Mouse (Mus musculus): ENCODE measurements around the gene Vav2. TPM values are rescaled to one million over a fixed set of nuclear protein-coding genes. Genes with fewer than 3 reads are reported as not detected.

Vav2 gene
- polyA plus RNA-seq, 1 experiment from 2014 or later = 4.5 TPM

DNA sequence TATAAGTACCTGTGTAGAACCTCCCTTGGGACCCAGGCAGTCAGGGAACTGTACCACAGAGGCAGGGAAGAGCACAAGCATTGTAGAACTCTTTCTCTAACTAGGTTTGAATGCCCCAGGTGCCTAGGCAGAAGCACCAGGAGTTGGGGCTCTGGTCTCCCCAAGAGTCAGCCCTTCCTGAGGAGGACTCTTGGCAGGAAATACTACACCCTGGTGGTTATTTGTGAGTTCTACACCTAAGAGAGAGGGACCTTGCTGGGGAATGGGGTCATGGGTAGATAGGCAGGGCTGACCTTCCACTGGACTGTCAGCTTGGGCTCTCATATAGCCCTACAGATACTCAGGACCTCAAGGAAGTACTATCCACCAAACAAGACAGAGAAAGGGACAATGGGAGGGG, 175.4 kb downstream of the Vav2 start:
- Histone ChIP-seq H3K9me3 (replicated peaks) (no peaks in the 10 kb centered on the region), H3K36me3 (no peaks in the 10 kb centered on the region), H3K27me3 (replicated peaks) (0 out of 2 replicates have a peak, but pooled peaks cover 2% of the 10 kb centered on the region), H3K4me1 (replicated peaks) (peaks cover 23% of the 10 kb centered on the region), H3K9ac (no peak overlapping the region), H3K4me2 (no peak overlapping the region), H3K27ac (ENCODE audit: poor library complexity, severe bottlenecking) (no peak overlapping the region), H3K4me3 (no peak overlapping the region)
- ATAC-seq (ENCODE audit: insufficient number of reproducible peaks, low FRiP score) = no peak

- no peaks in the 10 kb centered on the region for H3K9me3 ChIP-seq (replicated peaks)
- peak within 1 kb of the TSS; percentile 61 for H3K4me2 ChIP-seq
- ATAC-seq (ENCODE audit: insufficient number of reproducible peaks, low FRiP score) = no peak
- H3K4me1 ChIP-seq (replicated peaks) = peaks cover 23% of the 10 kb centered on the region
- WGBS = 70% methylated on average over 2 of the region's 2 CpGs
- H3K9ac ChIP-seq = peak within 1 kb of the TSS; percentile 61
- no peak within 1 kb of the TSS for H3K4me3 ChIP-seq
- peak within 1 kb of the TSS; percentile 82 for H3K27ac ChIP-seq (ENCODE audit: poor library complexity, severe bottlenecking)
- 0 out of 2 replicates have a peak, but pooled peaks cover 5% of the 10 kb centered on the region for H3K27me3 ChIP-seq (replicated peaks)
- H3K36me3 ChIP-seq = no peaks in the 10 kb centered on the region
Observed at GRCm38 (mm10) chr2:27248211-27248610, 178.6 kb downstream of the Vav2 start, which contains the start of gene Sardh. Gene Sardh, minus strand, starts transcription at chr2:27248337.

- Histone ChIP-seq H3K27me3 (replicated peaks) (0 out of 2 replicates have a peak, but pooled peaks cover 3% of the 10 kb centered on the region), H3K4me3 (no peak overlapping the region), H3K4me2 (peak overlapping the region; percentile 61), H3K9ac (no peak overlapping the region), H3K36me3 (no peaks in the 10 kb centered on the region), H3K27ac (ENCODE audit: poor library complexity, severe bottlenecking) (peak overlapping the region; percentile 82), H3K9me3 (replicated peaks) (no peaks in the 10 kb centered on the region), H3K4me1 (replicated peaks) (peaks cover 23% of the 10 kb centered on the region)
- WGBS = 37% methylated on average over 2 of the region's 2 CpGs
- ATAC-seq (ENCODE audit: insufficient number of reproducible peaks, low FRiP score) = peak; percentile 58
Observed at GRCm38 (mm10) chr2:27247487-27247863, 179.4 kb downstream of the Vav2 start.

GRCm38 (mm10) chr2:27246712-27247486, 179.9 kb downstream of the Vav2 start:
- WGBS = 28% methylated on average over 7 of the region's 7 CpGs
- peaks cover 23% of the 10 kb centered on the region for H3K4me1 ChIP-seq (replicated peaks)
- peak overlapping the region; percentile 61 for H3K4me2 ChIP-seq
- H3K27ac ChIP-seq (ENCODE audit: poor library complexity, severe bottlenecking) = peak overlapping the region; percentile 82
- H3K36me3 ChIP-seq = no peaks in the 10 kb centered on the region
- 0 out of 2 replicates have a peak, but pooled peaks cover 3% of the 10 kb centered on the region for H3K27me3 ChIP-seq (replicated peaks)
- peak overlapping the region; percentile 12 for H3K4me3 ChIP-seq
- H3K9ac ChIP-seq = peak overlapping the region; percentile 61
- ATAC-seq (ENCODE audit: insufficient number of reproducible peaks, low FRiP score) = peak; percentile 90
- no peaks in the 10 kb centered on the region for H3K9me3 ChIP-seq (replicated peaks)

GRCm38 (mm10) chr2:27245947-27246346, 180.9 kb downstream of the Vav2 start:
- H3K36me3 ChIP-seq = no peaks in the 10 kb centered on the region
- H3K4me1 ChIP-seq (replicated peaks) = peaks cover 23% of the 10 kb centered on the region
- no peak overlapping the region for H3K27ac ChIP-seq (ENCODE audit: poor library complexity, severe bottlenecking)
- ATAC-seq (ENCODE audit: insufficient number of reproducible peaks, low FRiP score) = no peak
- H3K4me3 ChIP-seq = no peak overlapping the region
- H3K27me3 ChIP-seq (replicated peaks) = 0 out of 2 replicates have a peak, but pooled peaks cover 3% of the 10 kb centered on the region
- 66% methylated on average over 7 of the region's 7 CpGs for WGBS
- H3K9me3 ChIP-seq (replicated peaks) = no peaks in the 10 kb centered on the region
- peak overlapping the region; percentile 61 for H3K4me2 ChIP-seq
- no peak overlapping the region for H3K9ac ChIP-seq

GRCm38 (mm10) chr2:27237342-27237741, 189.5 kb downstream of the Vav2 start:
- H3K9ac ChIP-seq = no peak overlapping the region
- no peak overlapping the region for H3K4me2 ChIP-seq
- peaks cover 11% of the 10 kb centered on the region for H3K4me1 ChIP-seq (replicated peaks)
- no peak for ATAC-seq (ENCODE audit: insufficient number of reproducible peaks, low FRiP score)
- no peaks in the 10 kb centered on the region for H3K9me3 ChIP-seq (replicated peaks)
- H3K36me3 ChIP-seq = no peaks in the 10 kb centered on the region; the same call in 1 of the 2 replicates
- H3K27ac ChIP-seq (ENCODE audit: poor library complexity, severe bottlenecking) = no peak overlapping the region
- WGBS = 21% methylated on average over 4 of the region's 4 CpGs
- no peak overlapping the region for H3K4me3 ChIP-seq
- H3K27me3 ChIP-seq (replicated peaks) = peaks cover 8% of the 10 kb centered on the region; the same call in 1 of the 2 replicates

DNA sequence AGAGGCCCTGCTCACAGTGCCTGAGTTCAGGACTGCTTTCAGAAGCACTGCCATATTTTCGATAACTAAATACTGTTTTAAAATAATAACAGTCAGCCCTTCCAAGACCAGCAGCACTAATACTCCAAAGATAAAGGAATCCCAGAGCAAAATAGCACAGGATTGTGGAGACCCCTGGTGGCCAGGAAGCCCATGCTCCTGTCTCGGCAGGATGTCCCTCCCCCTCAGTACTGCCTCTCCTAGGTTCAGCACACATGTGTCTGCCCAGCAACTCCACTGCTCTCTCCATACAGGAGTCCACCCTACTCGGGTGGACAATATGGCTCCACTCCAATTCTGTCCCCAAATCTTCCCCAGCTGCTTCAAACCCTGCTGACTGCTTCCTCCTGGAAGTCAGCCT, 191.1 kb downstream of the Vav2 start:
- H3K4me3 ChIP-seq = no peak overlapping the region
- WGBS = 13% methylated on average over 3 of the region's 3 CpGs
- H3K4me1 ChIP-seq (replicated peaks) = peaks cover 20% of the 10 kb centered on the region
- H3K27ac ChIP-seq (ENCODE audit: poor library complexity, severe bottlenecking) = no peak overlapping the region
- H3K4me2 ChIP-seq = no peak overlapping the region
- peaks cover 2% of the 10 kb centered on the region; the same call in 1 of the 2 replicates for H3K36me3 ChIP-seq
- peak; percentile 38; the same call in 1 of the 2 replicates for ATAC-seq (ENCODE audit: insufficient number of reproducible peaks, low FRiP score)
- H3K9ac ChIP-seq = no peak overlapping the region
- H3K9me3 ChIP-seq (replicated peaks) = no peaks in the 10 kb centered on the region
- peaks cover 8% of the 10 kb centered on the region; the same call in 1 of the 2 replicates for H3K27me3 ChIP-seq (replicated peaks)

DNA sequence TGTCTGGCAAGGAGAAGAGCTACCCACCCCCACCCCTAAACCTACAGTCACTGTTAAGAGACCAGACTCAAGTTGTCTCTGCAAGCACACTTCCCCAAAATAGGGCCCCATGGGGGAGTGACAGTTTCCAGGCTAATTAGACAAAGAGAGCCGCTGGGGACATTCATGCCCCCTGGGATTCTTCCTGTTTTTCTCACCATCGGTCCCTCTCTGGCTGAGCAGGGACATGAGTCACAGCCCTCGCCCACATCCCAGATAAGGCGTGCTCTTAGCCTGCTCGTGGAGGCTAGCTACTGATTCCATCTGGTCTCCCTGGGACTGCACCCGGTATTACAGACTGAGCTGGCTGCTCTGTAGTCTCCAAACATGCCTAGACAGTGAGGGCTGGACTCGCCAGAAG, 194.5 kb downstream of the Vav2 start:
- peak; percentile 38; the same call in 1 of the 2 replicates for ATAC-seq (ENCODE audit: insufficient number of reproducible peaks, low FRiP score)
- no peak overlapping the region for H3K4me3 ChIP-seq
- peaks cover 8% of the 10 kb centered on the region; the same call in 1 of the 2 replicates for H3K27me3 ChIP-seq (replicated peaks)
- no peaks in the 10 kb centered on the region for H3K9me3 ChIP-seq (replicated peaks)
- peak overlapping the region; percentile 3; the same call in 1 of the 2 replicates for H3K4me2 ChIP-seq
- WGBS = 4% methylated on average over 7 of the region's 7 CpGs
- peaks cover 20% of the 10 kb centered on the region for H3K4me1 ChIP-seq (replicated peaks)
- peaks cover 17% of the 10 kb centered on the region for H3K36me3 ChIP-seq
- H3K27ac ChIP-seq (ENCODE audit: poor library complexity, severe bottlenecking) = peak overlapping the region; percentile 59
- no peak overlapping the region for H3K9ac ChIP-seq

GRCm38 (mm10) chr2:27229481-27230105, 197.2 kb downstream of the Vav2 start:
- Histone ChIP-seq H3K4me3 (no peak overlapping the region), H3K9ac (no peak overlapping the region), H3K27me3 (replicated peaks) (no peaks in the 10 kb centered on the region), H3K9me3 (replicated peaks) (no peaks in the 10 kb centered on the region), H3K4me2 (no peak overlapping the region), H3K36me3 (peaks cover 28% of the 10 kb centered on the region), H3K27ac (ENCODE audit: poor library complexity, severe bottlenecking) (no peak overlapping the region), H3K4me1 (replicated peaks) (peaks cover 32% of the 10 kb centered on the region)
- no peak for ATAC-seq (ENCODE audit: insufficient number of reproducible peaks, low FRiP score)
- WGBS = 85% methylated on average over 2 of the region's 2 CpGs

DNA sequence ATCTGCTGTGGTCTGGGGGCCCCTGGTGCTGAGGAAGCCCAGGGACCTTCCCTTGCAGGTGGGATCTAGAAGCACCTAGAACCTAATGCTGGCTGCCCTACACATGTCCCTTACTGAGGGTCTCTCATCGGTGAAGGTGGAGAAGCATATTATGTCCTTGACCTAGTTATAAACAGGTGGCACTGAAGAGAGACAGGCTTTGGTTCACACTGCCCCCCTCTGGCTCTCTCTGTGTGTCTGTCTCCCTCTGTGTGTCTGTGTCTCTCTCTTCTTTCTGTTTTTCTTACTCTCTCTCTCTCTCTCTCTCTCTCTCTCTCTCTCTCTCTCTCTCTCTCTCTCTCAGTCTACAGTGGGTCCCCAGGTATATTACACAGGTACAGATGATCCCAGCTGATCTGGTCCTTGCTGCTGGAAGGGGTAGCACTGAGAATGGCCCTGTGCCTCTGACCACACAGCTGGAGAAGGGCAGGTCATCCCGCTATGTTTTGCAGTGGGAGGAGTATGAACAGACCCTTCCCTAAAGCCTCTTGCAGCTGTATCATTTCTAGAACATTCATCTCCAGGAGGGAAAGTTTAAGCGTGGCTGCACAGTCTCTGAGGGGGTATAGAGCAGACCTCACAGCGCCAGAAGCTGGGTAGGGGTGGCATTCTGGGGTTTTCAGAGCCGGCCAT, 197.9 kb downstream of the Vav2 start:
- Histone ChIP-seq H3K4me2 (no peak overlapping the region), H3K9me3 (replicated peaks) (no peaks in the 10 kb centered on the region), H3K27me3 (replicated peaks) (no peaks in the 10 kb centered on the region), H3K4me3 (no peak overlapping the region), H3K27ac (ENCODE audit: poor library complexity, severe bottlenecking) (no peak overlapping the region), H3K4me1 (replicated peaks) (peaks cover 32% of the 10 kb centered on the region), H3K9ac (no peak overlapping the region), H3K36me3 (peaks cover 28% of the 10 kb centered on the region)
- WGBS = 65% methylated on average over 5 of the region's 5 CpGs
- ATAC-seq (ENCODE audit: insufficient number of reproducible peaks, low FRiP score) = no peak

- 58% methylated on average over 7 of the region's 7 CpGs for WGBS
- no peak overlapping the region for H3K4me2 ChIP-seq
- H3K4me3 ChIP-seq = no peak overlapping the region
- peak overlapping the region; percentile 18; the same call in 1 of the 2 replicates for H3K9ac ChIP-seq
- H3K36me3 ChIP-seq = peaks cover 28% of the 10 kb centered on the region
- H3K4me1 ChIP-seq (replicated peaks) = peaks cover 13% of the 10 kb centered on the region
- H3K27me3 ChIP-seq (replicated peaks) = no peaks in the 10 kb centered on the region
- ATAC-seq (ENCODE audit: insufficient number of reproducible peaks, low FRiP score) = 0 out of 2 replicates have a peak, but pooled peaks have one; percentile 20
- no peaks in the 10 kb centered on the region for H3K9me3 ChIP-seq (replicated peaks)
- H3K27ac ChIP-seq (ENCODE audit: poor library complexity, severe bottlenecking) = no peak overlapping the region
Observed at GRCm38 (mm10) chr2:27226572-27226971, 200.3 kb downstream of the Vav2 start.
